Mouse (Mus musculus): ENCODE data around the gene 9630041A04Rik.

The 9630041A04Rik gene

GRCm38 (mm10) chr9:101990032-101990431 is 128.4 kb downstream of the 9630041A04Rik start:
- in situ Hi-C loops (cut with MboI; ENCODE audit: unreplicated experiment in 2 of 2), result no loop called here

- in situ Hi-C loops (cut with MboI; ENCODE audit: unreplicated experiment in 2 of 2), result no loop called here
These were observed 129.2 kb downstream of the 9630041A04Rik start for GRCm38 (mm10) chr9:101990836-101991235.

Data from v-Abl transformed pro-B cells (cell line).